Mouse (Mus musculus): ENCODE results near the gene Hinfp. TPM values are rescaled to one million over a fixed set of nuclear protein-coding genes. Genes with fewer than 3 reads are reported as not detected.

Gene Hinfp
- polyA plus RNA-seq (2015; fragmentation: Illumina TruSeq; extraction: RNeasy Lipid Tissue Mini Kit (QIAGEN cat#74804); ENCODE audit: insufficient read depth, low read depth, low replicate concordance), result 6.1 TPM

DNA sequence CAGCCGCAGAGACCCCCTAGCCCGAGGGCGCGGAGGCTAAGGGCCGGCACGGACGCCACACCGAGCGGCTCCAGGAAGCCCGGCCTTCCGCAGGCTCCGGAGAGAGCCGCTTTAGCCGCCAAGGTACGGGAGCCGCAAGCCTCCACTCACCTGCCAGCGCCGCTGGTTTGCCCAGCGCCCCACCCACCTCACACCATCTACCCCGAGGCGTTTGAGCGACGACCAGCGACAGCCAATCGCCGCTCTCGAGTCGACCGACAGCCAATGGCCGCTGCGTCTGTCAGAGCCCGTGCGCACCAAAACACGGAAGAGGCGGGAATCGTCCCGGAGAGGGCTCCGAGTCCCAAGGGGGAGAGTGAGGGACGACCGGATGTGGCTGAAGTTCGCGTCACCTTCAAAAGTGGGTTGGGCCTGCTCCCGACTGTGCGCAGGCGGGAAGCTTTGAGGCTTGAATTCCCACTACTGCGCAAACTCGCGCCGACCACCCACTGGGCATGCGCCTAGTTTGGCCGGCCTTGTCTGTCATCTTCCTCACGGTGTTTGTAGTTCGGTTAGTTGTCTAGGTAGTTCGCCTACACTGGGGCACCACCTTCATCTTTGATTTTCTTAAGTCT is at the start of gene Hinfp:
TSS of gene Hinfp (minus strand) at position 206 of the 614 bp plus-strand sequence.

DNA sequence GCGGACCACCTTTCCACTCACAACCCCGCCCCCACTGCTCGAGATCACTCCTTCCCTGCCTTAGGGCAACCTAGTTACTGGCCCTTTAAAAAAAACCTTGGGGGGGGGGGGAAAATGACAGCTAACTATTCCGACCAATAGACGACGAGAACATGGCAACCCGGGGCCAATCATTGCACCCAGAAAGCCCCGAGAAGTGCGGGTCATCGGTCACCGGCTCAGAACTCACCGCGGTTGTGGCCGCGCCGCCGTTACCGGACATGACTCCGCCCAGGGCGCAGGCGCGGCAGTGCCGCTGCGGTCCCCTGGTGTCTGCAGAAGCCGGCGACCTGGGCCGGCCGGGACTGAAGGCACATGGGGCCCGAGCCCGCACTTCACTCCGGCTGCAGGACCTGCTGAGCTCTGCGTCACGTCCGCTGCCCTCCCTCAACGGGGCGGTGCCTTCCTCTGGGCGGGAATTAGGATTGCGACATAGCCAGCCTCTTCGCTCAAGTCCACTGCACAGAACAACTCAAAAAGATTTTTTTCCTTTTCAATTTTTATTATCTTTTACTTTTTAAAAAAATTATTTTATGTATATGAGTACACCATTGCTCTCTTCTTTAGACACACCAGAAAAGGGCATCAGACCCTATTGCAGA is 38.4 kb upstream of the Hinfp start, which contains the start of gene Hmbs:
TSS of gene Hmbs (minus strand) at position 448 of the 641 bp plus-strand sequence.

DNA sequence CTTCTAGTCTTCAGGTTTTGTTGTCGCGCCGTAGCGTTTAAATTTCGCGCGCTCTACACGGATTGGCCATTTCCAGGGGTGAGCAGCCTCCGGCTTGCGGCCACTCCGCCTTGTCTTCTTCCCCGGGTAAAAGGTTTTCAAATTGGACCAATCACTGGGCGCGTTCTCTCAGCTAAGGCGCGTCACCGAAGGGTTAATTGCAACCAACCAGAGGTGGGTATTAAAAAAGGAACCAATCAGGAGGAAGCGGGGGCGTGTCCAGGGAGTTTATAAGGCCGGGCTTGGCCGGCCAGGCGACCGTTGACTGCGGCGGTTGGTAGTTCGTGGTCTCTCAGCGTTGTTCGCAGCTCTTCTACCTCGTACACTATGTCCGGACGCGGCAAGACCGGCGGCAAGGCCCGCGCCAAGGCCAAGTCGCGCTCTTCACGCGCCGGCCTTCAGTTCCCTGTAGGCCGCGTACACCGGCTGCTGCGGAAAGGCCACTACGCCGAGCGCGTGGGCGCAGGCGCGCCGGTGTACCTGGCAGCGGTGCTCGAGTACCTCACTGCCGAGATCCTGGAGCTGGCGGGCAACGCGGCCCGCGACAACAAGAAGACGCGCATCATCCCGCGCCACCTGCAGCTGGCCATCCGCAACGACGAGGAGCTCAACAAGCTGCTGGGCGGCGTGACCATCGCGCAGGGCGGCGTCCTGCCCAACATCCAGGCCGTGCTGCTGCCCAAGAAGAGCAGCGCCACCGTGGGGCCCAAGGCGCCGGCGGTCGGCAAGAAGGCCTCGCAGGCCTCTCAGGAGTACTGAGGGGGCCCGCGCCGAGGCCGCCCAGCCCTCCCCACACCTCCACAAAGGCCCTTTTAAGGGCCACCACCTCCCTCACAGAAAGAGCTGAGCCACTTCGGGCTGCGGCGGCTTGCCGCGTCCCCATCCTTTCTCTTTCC is 29.2 kb upstream of the Hinfp start, which contains the start of gene H2afx:
TSS of gene H2afx (plus strand) at position 299 of the 935 bp plus-strand sequence.

DNA sequence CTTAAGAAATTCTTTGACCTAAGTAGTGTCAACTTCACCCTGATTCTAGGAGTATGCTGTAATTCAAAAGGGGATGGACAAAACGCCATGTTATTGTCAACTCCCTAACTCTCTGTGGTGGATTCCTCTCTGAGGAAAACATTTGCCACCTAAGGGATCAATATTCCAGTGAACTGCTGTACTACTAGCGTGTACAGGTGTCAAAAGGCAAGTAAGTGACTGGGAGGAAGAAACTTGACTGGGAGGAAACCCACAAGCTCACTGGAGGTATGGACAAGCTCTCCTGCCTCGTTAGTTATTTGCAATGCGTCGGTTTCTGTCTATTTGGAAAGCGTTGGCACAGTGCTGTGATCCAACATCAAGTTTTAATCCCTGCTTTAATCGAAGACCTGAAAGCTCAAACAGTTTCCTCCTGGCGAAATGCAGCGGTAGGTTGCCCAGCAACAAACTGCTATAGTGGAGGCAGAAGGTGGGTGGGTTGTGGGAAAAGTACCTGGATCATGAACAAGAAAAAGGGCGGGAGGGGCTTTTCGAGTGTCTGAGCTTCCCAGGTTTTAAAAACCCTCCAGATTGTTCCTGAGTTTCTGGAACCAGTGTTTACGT is 20.4 kb upstream of the Hinfp start, which contains the start of gene Dpagt1:
TSS of gene Dpagt1 (plus strand) at position 252 of the 603 bp plus-strand sequence.

DNA sequence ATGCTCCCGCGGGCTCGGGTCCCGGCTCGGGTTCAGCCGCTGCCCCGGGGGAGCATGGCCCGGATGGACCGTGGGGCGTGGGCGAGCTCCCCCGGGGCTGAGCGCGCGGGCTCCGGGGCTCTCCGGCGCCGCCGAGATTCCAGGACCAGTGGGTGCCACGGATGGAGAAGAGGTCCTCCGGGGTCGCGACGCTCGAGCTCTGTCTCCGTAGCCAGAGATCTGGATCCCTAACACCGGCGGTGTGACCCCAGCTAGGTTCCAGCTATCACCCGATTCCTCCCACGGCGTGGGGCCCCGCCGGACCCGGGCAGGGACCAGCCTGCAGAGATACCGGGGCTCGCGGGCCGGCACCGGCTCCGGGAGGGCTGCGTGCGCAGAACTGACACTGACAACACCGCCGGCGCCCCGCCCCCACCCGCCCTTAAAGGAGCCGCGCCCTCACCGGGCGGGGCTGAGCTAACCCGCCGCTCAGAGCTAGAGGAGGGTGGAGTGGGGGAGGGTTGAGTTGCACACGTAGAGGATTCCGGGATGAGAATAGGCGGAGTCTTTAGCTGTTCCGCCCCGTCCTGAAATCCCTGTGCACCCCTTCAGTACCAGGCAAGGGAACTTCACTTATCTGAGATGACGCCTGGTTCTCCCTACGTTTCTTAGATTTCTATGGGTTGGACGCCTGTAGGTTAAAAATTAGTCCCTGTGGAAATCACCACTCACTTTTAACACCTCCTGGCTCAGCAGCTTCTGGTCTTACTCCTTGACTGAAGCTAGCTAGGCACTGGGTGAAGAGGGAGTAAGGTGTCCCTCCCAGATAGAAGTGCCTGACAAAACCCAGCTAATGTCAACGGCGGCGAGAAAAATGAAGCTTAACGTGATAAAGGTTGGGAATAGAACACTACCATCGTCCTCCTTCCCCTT is 14.7 kb upstream of the Hinfp start, which contains the start of gene C2cd2l:
TSS of gene C2cd2l (minus strand) at position 399 of the 912 bp plus-strand sequence.

DNA sequence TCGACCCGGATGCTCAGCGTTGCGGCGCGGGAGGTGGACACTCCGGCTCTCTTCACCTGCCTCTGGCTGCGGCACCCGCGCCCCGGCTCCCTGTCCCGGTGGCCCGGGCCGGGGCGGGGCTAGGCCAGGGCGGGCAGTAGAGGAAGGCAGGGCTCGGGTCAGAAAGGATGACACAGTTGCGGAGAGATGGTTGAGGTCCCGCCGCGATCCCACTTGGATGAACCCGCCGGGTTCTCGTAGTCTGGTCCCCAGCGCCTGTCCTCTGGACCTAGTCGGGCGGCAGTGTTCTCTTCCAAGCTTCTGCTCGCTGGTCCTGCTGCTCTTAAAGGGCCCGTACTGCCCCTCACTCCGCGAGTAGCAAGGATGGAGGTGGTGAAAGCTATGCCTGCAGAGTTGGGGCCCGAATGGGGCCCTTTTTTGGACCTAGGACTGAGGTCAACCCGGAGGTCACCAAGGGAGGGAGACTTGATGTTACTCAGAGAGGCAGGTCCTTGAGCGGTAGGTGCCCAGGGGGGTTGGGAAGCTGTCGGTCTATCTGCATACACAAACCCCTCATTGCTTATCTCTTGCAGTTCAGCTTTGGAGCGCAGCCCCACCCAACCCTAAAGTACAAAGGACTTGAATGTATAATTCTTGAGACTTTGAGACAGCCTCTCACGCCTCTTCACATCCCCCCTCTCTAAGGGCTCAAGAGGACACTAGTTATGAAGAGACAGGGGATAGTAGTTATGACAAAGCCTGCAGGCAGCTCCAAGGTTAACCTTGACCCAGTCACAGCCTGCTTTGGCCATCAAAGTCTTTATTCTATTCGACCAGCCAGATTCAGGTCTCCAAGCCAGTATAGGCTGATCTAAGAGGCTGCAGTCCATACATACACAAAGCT is 17.2 kb downstream of the Hinfp start, which contains the start of gene Abcg4:
TSS of gene Abcg4 (minus strand) at position 540 of the 883 bp plus-strand sequence.

DNA sequence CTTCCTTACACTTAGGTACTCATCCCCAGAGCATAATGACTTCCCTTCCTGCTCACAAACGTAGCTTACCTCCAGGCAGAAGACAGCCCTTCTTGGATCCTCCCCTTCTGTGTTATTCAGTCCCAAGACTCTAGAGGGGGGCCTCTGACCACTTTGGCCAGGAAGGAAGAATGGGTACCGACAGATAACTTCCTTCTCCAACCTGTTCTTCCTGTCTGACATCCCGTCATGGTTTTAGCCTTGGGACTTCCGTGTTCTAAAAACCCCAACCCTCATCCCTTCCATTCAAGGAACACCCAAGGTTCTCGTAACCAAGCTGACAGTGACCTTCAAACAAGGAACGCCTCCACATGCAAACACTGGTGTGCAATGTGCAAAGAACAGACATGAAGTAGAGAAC is 37.0 kb downstream of the Hinfp start, which contains the start of gene Nlrx1:
TSS of gene Nlrx1 (minus strand) at position 168 of the 400 bp plus-strand sequence.

DNA sequence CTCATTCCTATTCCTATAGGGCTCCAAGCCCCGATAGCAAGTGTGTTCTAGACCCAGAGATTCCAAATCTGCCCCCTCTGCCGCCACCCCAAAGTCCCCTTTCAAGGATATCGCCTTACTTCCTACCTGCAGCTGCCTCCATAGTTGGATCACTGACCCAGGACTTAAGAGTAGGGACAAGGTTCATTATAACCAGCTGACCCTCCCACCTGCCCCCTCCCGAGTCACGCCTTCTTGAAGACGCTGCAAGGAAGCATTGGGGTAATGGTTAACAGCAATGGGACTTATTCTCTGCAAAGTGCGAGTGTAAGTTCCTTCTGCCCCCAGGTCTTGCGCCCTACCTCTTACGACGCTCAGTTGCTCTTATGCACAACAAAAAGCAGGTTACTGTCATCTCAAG is 54.2 kb downstream of the Hinfp start, which contains the start of gene Pdzd3:
TSS of gene Pdzd3 (minus strand) at position 158 of the 400 bp plus-strand sequence.

Other genes with a start within 250 kb of the Hinfp start
- 3.8 TPM for gene Usp2, start 238.7 kb downstream of the Hinfp start, polyA plus RNA-seq (2015; fragmentation: Illumina TruSeq; extraction: RNeasy Lipid Tissue Mini Kit (QIAGEN cat#74804); ENCODE audit: insufficient read depth, low read depth, low replicate concordance)
- not detected for gene Mfrp, start 203.9 kb downstream of the Hinfp start, polyA plus RNA-seq (2015; fragmentation: Illumina TruSeq; extraction: RNeasy Lipid Tissue Mini Kit (QIAGEN cat#74804); ENCODE audit: insufficient read depth, low read depth, low replicate concordance)
- 4.0 TPM for gene C1qtnf5, start 198.4 kb downstream of the Hinfp start, polyA plus RNA-seq (2015; fragmentation: Illumina TruSeq; extraction: RNeasy Lipid Tissue Mini Kit (QIAGEN cat#74804); ENCODE audit: insufficient read depth, low read depth, low replicate concordance)
- 0.68 TPM for gene Gm49380, start 192.2 kb downstream of the Hinfp start, polyA plus RNA-seq (2015; fragmentation: Illumina TruSeq; extraction: RNeasy Lipid Tissue Mini Kit (QIAGEN cat#74804); ENCODE audit: insufficient read depth, low read depth, low replicate concordance)
- 3.7 TPM for gene Rnf26, start 192.2 kb downstream of the Hinfp start, polyA plus RNA-seq (2015; fragmentation: Illumina TruSeq; extraction: RNeasy Lipid Tissue Mini Kit (QIAGEN cat#74804); ENCODE audit: insufficient read depth, low read depth, low replicate concordance)
- gene Mcam, start 171.2 kb downstream of the Hinfp start, polyA plus RNA-seq (2015; fragmentation: Illumina TruSeq; extraction: RNeasy Lipid Tissue Mini Kit (QIAGEN cat#74804); ENCODE audit: insufficient read depth, low read depth, low replicate concordance), result 20.3 TPM
- gene Cbl, start 71.6 kb downstream of the Hinfp start, polyA plus RNA-seq (2015; fragmentation: Illumina TruSeq; extraction: RNeasy Lipid Tissue Mini Kit (QIAGEN cat#74804); ENCODE audit: insufficient read depth, low read depth, low replicate concordance), result 3.7 TPM
- gene Ccdc153, start 65.0 kb downstream of the Hinfp start, polyA plus RNA-seq (2015; fragmentation: Illumina TruSeq; extraction: RNeasy Lipid Tissue Mini Kit (QIAGEN cat#74804); ENCODE audit: insufficient read depth, low read depth, low replicate concordance), result not detected
- gene Pdzd3, start 54.2 kb downstream of the Hinfp start, polyA plus RNA-seq (2015; fragmentation: Illumina TruSeq; extraction: RNeasy Lipid Tissue Mini Kit (QIAGEN cat#74804); ENCODE audit: insufficient read depth, low read depth, low replicate concordance), result not detected
- 1.5 TPM for gene Nlrx1, start 37.1 kb downstream of the Hinfp start, polyA plus RNA-seq (2015; fragmentation: Illumina TruSeq; extraction: RNeasy Lipid Tissue Mini Kit (QIAGEN cat#74804); ENCODE audit: insufficient read depth, low read depth, low replicate concordance)
- gene Abcg4, start 17.1 kb downstream of the Hinfp start, polyA plus RNA-seq (2015; fragmentation: Illumina TruSeq; extraction: RNeasy Lipid Tissue Mini Kit (QIAGEN cat#74804); ENCODE audit: insufficient read depth, low read depth, low replicate concordance), result not detected
- gene C2cd2l, start 14.6 kb upstream of the Hinfp start, polyA plus RNA-seq (2015; fragmentation: Illumina TruSeq; extraction: RNeasy Lipid Tissue Mini Kit (QIAGEN cat#74804); ENCODE audit: insufficient read depth, low read depth, low replicate concordance), result 7.6 TPM
- gene Dpagt1, start 20.3 kb upstream of the Hinfp start, polyA plus RNA-seq (2015; fragmentation: Illumina TruSeq; extraction: RNeasy Lipid Tissue Mini Kit (QIAGEN cat#74804); ENCODE audit: insufficient read depth, low read depth, low replicate concordance), result 13.7 TPM
- gene H2afx, start 29.0 kb upstream of the Hinfp start, polyA plus RNA-seq (2015; fragmentation: Illumina TruSeq; extraction: RNeasy Lipid Tissue Mini Kit (QIAGEN cat#74804); ENCODE audit: insufficient read depth, low read depth, low replicate concordance), result 5.7 TPM
- 13.2 TPM for gene Hmbs, start 38.6 kb upstream of the Hinfp start, polyA plus RNA-seq (2015; fragmentation: Illumina TruSeq; extraction: RNeasy Lipid Tissue Mini Kit (QIAGEN cat#74804); ENCODE audit: insufficient read depth, low read depth, low replicate concordance)
- 10.4 TPM for gene Vps11, start 56.0 kb upstream of the Hinfp start, polyA plus RNA-seq (2015; fragmentation: Illumina TruSeq; extraction: RNeasy Lipid Tissue Mini Kit (QIAGEN cat#74804); ENCODE audit: insufficient read depth, low read depth, low replicate concordance)
- gene Hyou1, start 73.8 kb upstream of the Hinfp start, polyA plus RNA-seq (2015; fragmentation: Illumina TruSeq; extraction: RNeasy Lipid Tissue Mini Kit (QIAGEN cat#74804); ENCODE audit: insufficient read depth, low read depth, low replicate concordance), result 69.6 TPM
- gene Slc37a4, start 91.2 kb upstream of the Hinfp start, polyA plus RNA-seq (2015; fragmentation: Illumina TruSeq; extraction: RNeasy Lipid Tissue Mini Kit (QIAGEN cat#74804); ENCODE audit: insufficient read depth, low read depth, low replicate concordance), result 13.2 TPM
- 701 TPM for gene Rps25, start 101.5 kb upstream of the Hinfp start, polyA plus RNA-seq (2015; fragmentation: Illumina TruSeq; extraction: RNeasy Lipid Tissue Mini Kit (QIAGEN cat#74804); ENCODE audit: insufficient read depth, low read depth, low replicate concordance)
- 19.2 TPM for gene Trappc4, start 101.9 kb upstream of the Hinfp start, polyA plus RNA-seq (2015; fragmentation: Illumina TruSeq; extraction: RNeasy Lipid Tissue Mini Kit (QIAGEN cat#74804); ENCODE audit: insufficient read depth, low read depth, low replicate concordance)
- gene Ccdc84, start 112.9 kb upstream of the Hinfp start, polyA plus RNA-seq (2015; fragmentation: Illumina TruSeq; extraction: RNeasy Lipid Tissue Mini Kit (QIAGEN cat#74804); ENCODE audit: insufficient read depth, low read depth, low replicate concordance), result 37.6 TPM
- not detected for gene Foxr1, start 135.5 kb upstream of the Hinfp start, polyA plus RNA-seq (2015; fragmentation: Illumina TruSeq; extraction: RNeasy Lipid Tissue Mini Kit (QIAGEN cat#74804); ENCODE audit: insufficient read depth, low read depth, low replicate concordance)
- not detected for gene Upk2, start 149.3 kb upstream of the Hinfp start, polyA plus RNA-seq (2015; fragmentation: Illumina TruSeq; extraction: RNeasy Lipid Tissue Mini Kit (QIAGEN cat#74804); ENCODE audit: insufficient read depth, low read depth, low replicate concordance)
- 7.3 TPM for gene Bcl9l, start 177.2 kb upstream of the Hinfp start, polyA plus RNA-seq (2015; fragmentation: Illumina TruSeq; extraction: RNeasy Lipid Tissue Mini Kit (QIAGEN cat#74804); ENCODE audit: insufficient read depth, low read depth, low replicate concordance)